Mouse (Mus musculus): ENCODE results near the gene P3h3.

Gene P3h3

GRCm38 (mm10) chr6:124866560-124866959 lies 9.0 kb upstream of the P3h3 start:
- in situ Hi-C loops (cut with MboI, MseI), result no loop called here

GRCm38 (mm10) chr6:124865766-124866362 lies 8.3 kb upstream of the P3h3 start:
- in situ Hi-C loops (cut with MboI, MseI), result no loop called here

GRCm38 (mm10) chr6:124863658-124864298 lies 6.2 kb upstream of the P3h3 start, which contains the start of gene Gpr162:
Gpr162 (minus strand) TSS chr6:124863983.
- in situ Hi-C loops (cut with MboI, MseI), result no loop called here

GRCm38 (mm10) chr6:124863125-124863657 lies 5.6 kb upstream of the P3h3 start:
- in situ Hi-C loops (cut with MboI, MseI), result no loop called here

- in situ Hi-C loops (cut with MboI, MseI), result no loop called here
Measured at GRCm38 (mm10) chr6:124862406-124863124, 5.0 kb upstream of the P3h3 start.

GRCm38 (mm10) chr6:124861802-124862201 lies 4.2 kb upstream of the P3h3 start:
- in situ Hi-C loops (cut with MboI, MseI), result no loop called here

- in situ Hi-C loops (cut with MboI, MseI), result no loop called here
Measured at GRCm38 (mm10) chr6:124861266-124861665, 3.7 kb upstream of the P3h3 start.

GRCm38 (mm10) chr6:124860511-124860910 lies 3.0 kb upstream of the P3h3 start:
- in situ Hi-C loops (cut with MboI, MseI), result no loop called here

GRCm38 (mm10) chr6:124859725-124860124 lies 2.2 kb upstream of the P3h3 start:
- in situ Hi-C loops (cut with MboI, MseI), result no loop called here

- in situ Hi-C loops (cut with MboI, MseI), result no loop called here
Measured at GRCm38 (mm10) chr6:124858561-124859318, 1.2 kb upstream of the P3h3 start.

- in situ Hi-C loops (cut with MboI, MseI), result no loop called here
Measured at GRCm38 (mm10) chr6:124857840-124858530, 433 bp upstream of the P3h3 start.

GRCm38 (mm10) chr6:124856321-124856720 lies 1.2 kb downstream of the P3h3 start:
- in situ Hi-C loops (cut with MboI, MseI), result no loop called here

GRCm38 (mm10) chr6:124854647-124855046 lies 2.9 kb downstream of the P3h3 start:
- in situ Hi-C loops (cut with MboI, MseI), result no loop called here

GRCm38 (mm10) chr6:124850535-124850934 lies 7.0 kb downstream of the P3h3 start:
- in situ Hi-C loops (cut with MboI, MseI), result no loop called here

- in situ Hi-C loops (cut with MboI, MseI), result no loop called here
Measured at GRCm38 (mm10) chr6:124847305-124847704, 10.2 kb downstream of the P3h3 start.

GRCm38 (mm10) chr6:124840241-124841167 lies 17.0 kb downstream of the P3h3 start, which contains the start of gene Gnb3:
Gnb3 (minus strand) TSS chr6:124840275.
- in situ Hi-C loops (cut with MboI, MseI), result no loop called here

- in situ Hi-C loops (cut with MboI, MseI), result no loop called here
Measured at GRCm38 (mm10) chr6:124839805-124840204, 17.7 kb downstream of the P3h3 start.

- in situ Hi-C loops (cut with MboI, MseI), result no loop called here
Measured at GRCm38 (mm10) chr6:124836411-124836810, 21.1 kb downstream of the P3h3 start.

- in situ Hi-C loops (cut with MboI, MseI), result no loop called here
Measured at GRCm38 (mm10) chr6:124835531-124835930, 22.0 kb downstream of the P3h3 start.

GRCm38 (mm10) chr6:124834512-124835081 lies 23.0 kb downstream of the P3h3 start:
- in situ Hi-C loops (cut with MboI, MseI), result no loop called here

Measured in regulatory T cell (primary cell).